Mouse (Mus musculus) forebrain, embryonic 11.5 days (tissue): ENCODE measurements around the gene Prdm15. TPM values are rescaled to one million over a fixed set of nuclear protein-coding genes. Genes with fewer than 3 reads are reported as not detected.

Experiments
- ATAC-seq: fragments of 200-750 bp; cut with Nextera tagmentation; replicated peaks from 2 replicates; pipeline ENCODE4 v1.8.0; 2017; ENCODE audit warnings: moderate TSS enrichment; ENCODE audit not compliant: low FRiP score
- DNase-seq: peaks from one replicate; pipeline ENCODE4 v3.0.0-alpha.2; 2017; ENCODE audit warnings: low spot score
- H3K27ac ChIP-seq: fragments of 300-500 bp; sonication (generic); 2 replicates; pipeline ENCODE4 v1.5.1; 2014; ENCODE audit warnings: low read depth, low read length
- H3K27me3 ChIP-seq: fragments of 300-500 bp; sonication (generic); 2 replicates; pipeline ENCODE4 v1.6.1; 2014; ENCODE audit warnings: mild to moderate bottlenecking, low read length, mixed read lengths; ENCODE audit not compliant: control insufficient read depth, insufficient read depth
- H3K36me3 ChIP-seq: fragments of 300-500 bp; sonication (generic); 2 replicates; pipeline ENCODE4 v1.6.1; 2014; ENCODE audit warnings: mild to moderate bottlenecking, low read length, moderate library complexity, mixed read lengths; ENCODE audit not compliant: control insufficient read depth, insufficient read depth
- H3K4me1 ChIP-seq: fragments of 300-500 bp; sonication (generic); replicated peaks from 2 replicates; pipeline ENCODE4 v1.6.1; 2014; ENCODE audit warnings: low read length, mixed read lengths; ENCODE audit not compliant: control insufficient read depth, insufficient read depth
- H3K4me2 ChIP-seq: fragments of 300-500 bp; sonication (generic); 2 replicates; pipeline ENCODE4 v1.6.1; 2014; ENCODE audit warnings: low read depth, mild to moderate bottlenecking, low read length, moderate library complexity, mixed read lengths; ENCODE audit not compliant: severe bottlenecking
- H3K4me3 ChIP-seq: fragments of 300-500 bp; sonication (generic); 2 replicates; pipeline ENCODE4 v1.5.1; 2014; ENCODE audit warnings: low read depth, low read length
- H3K9ac ChIP-seq: fragments of 300-500 bp; sonication (generic); 2 replicates; pipeline ENCODE4 v1.6.1; 2014; ENCODE audit warnings: low read length
- H3K9me3 ChIP-seq: fragments of 300-500 bp; sonication (generic); 2 replicates; pipeline ENCODE4 v1.6.1; 2016; ENCODE audit warnings: low read length, mixed read lengths; ENCODE audit not compliant: control insufficient read depth
- WGBS: fragments of 180-500 bp; shearing (Covaris S2); extraction: QIAGEN DNeasy Blood & Tissue Kit; methylation state at CpG from one replicate; pipeline ENCODE4 v1.1.7; 2014; 5-methylcytosine and 5-hydroxymethylcytosine counted together
- polyA plus RNA-seq: library from polyadenylated mRNA; unstranded; fragments of >200 nt; fragmentation: Nextera tagmentation; extraction: Ambion mirVana; gene quantifications from 2 replicates; pipeline ENCODE4 v1.2.1, GENCODE M21; 2014

Gene Prdm15
- polyA plus RNA-seq, result 19.0 and 20.0 TPM in 2 replicates

DNA sequence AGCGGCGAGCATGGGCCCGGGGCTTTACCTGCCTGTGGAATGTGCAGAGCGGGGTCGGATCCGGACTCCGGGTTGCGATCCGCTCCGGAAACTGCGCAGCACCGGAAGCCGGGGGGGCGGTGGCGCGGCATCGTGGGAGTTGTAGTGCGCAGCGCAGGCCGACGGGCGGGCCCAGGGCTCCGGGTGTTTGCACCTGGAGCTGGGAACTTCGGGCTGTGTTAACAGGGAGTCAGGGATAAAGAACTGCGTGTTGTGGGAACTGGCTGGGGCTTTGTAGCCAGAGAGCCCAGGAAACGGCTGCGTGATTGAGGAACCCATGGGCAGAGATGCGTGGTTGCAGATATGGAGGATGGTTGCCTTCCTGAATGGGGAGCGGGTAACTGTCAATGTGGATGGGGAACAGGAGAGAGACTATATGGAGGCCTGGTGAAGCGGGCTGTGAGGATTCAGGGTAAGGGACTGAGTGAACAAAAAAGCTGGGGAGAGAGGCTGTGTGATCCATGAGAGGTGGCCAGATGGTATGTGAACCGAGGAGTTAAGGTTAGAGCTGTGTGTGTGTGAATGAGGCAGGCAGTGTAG is at the start of gene Prdm15:
Gene Prdm15, minus strand, starts transcription at position 110 of the 579 bp plus-strand sequence.
- Histone ChIP-seq H3K4me1 (no peaks in the 10 kb centered on the region), H3K27me3 (no peaks in the 10 kb centered on the region), H3K27ac (peak within 1 kb of the TSS; percentile 94), H3K9ac (peak within 1 kb of the TSS; percentile 98), H3K9me3 (no peaks in the 10 kb centered on the region), H3K4me2 (peak within 1 kb of the TSS; percentile 74), H3K4me3 (peak within 1 kb of the TSS; percentile 87), H3K36me3 (no peaks in the 10 kb centered on the region)
- peak; percentile 94 for DNase-seq
- peak; percentile 90 for ATAC-seq
- under 1% methylated on average over 31 of the region's 31 CpGs for WGBS

DNA sequence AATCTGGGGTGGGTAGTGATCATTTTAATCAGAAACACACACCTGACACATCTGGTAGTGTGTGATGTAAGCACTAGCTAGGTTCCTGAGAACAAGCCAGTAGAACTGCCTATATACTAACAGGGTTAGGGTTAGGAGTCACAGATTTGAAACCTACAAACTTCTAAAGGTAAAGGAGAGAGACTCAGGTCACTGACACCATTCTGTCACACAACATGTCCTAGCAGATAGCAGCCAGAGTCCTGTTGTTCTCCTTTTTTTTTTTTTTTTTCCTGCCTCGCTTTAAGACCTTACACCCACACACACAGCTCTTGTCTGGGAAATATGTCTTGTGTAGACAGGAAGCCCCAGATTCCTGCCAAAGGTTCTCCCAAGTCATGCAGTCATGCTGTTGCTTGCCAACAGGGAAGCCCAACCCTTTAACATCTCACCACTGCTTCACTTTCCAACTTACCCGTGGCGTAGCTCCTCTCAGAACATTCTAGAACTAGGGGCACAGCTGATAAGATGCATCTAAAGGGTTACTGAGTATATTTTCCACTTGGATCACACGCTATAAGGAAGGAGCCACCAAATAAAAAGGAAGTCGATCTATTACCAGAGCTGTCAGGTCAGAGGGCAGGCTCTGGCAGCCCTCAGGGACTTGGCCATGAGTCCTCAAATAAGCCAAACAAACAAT is 45.8 kb upstream of the Prdm15 start:
- ATAC-seq, result no peak
- Histone ChIP-seq H3K9me3 (no peaks in the 10 kb centered on the region), H3K27me3 (no peaks in the 10 kb centered on the region), H3K36me3 (no peaks in the 10 kb centered on the region), H3K4me1 (no peaks in the 10 kb centered on the region), H3K27ac (no peak overlapping the region), H3K4me3 (no peak overlapping the region), H3K4me2 (no peak overlapping the region), H3K9ac (no peak overlapping the region)
- no peak for DNase-seq
- WGBS, result 86% methylated on average over 5 of the region's 5 CpGs

DNA sequence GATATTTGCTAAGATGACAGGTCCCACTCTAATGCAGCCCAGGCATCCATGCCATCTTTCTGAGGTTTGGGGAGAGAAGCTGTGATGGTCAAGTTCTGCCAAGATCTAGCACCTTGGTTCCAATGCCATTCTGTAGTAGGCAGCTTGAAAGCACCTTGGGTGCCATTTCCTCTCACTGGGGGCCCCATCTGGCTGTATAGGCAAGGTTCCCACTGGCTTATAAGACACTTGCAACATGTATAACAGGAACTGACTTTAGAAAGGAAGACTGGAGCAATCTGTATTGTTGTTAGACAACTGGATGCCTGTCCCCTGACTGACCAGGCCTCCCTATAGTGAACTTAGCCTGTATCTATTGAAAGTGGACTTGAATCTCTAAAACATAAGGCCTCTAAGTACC is 36.1 kb upstream of the Prdm15 start:
- Histone ChIP-seq H3K27me3 (no peaks in the 10 kb centered on the region), H3K27ac (no peak overlapping the region), H3K4me3 (no peak overlapping the region), H3K36me3 (no peaks in the 10 kb centered on the region), H3K4me1 (no peaks in the 10 kb centered on the region), H3K4me2 (no peak overlapping the region), H3K9me3 (no peaks in the 10 kb centered on the region), H3K9ac (no peak overlapping the region)
- ATAC-seq (no peak), DNase-seq (no peak)

DNA sequence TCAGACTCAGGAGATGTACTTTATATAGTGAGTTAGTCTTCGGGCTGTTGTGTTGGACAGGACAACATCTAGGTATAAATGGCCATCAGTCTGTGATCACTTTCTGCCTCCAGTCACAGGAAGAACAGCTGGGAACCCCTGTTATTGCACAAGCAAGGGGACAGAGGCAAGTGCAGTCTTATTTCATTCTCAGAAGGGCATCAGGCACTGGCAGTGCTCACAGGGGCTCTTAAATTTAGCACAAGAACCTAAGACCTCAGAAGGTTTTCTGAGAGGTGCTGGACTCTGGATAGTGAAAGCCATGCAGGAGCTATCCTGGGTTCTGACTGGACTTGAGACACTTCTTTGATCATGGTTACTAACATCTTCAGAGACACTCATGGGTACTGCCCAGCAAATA is 32.0 kb upstream of the Prdm15 start:
- H3K27me3 ChIP-seq, result no peaks in the 10 kb centered on the region
- no peak overlapping the region for H3K4me2 ChIP-seq
- H3K9me3 ChIP-seq, result no peaks in the 10 kb centered on the region
- no peaks in the 10 kb centered on the region for H3K36me3 ChIP-seq
- WGBS, result 100% methylated on average over 1 of the region's 1 CpGs
- no peak overlapping the region for H3K9ac ChIP-seq
- ATAC-seq (no peak), DNase-seq (no peak)
- no peaks in the 10 kb centered on the region for H3K4me1 ChIP-seq
- no peak overlapping the region for H3K27ac ChIP-seq
- no peak overlapping the region for H3K4me3 ChIP-seq

DNA sequence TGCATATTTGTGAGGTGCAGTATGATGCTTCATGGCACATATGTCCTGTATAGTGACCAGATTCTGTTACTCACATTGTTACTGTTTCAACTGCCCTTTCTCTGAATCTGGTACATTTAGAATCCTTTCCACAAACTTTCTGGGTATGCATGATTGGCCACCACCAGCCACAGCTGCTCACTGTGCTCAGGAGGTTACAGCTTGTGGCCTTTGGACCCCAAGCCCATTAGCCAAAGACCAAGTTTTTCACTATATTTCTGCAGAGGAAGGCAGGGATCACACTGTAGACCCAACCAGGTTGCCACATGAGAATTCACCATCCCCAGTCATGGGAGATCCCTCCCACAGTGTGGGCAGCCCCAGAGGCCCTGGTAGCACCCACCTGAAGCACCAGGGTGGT is 31.2 kb upstream of the Prdm15 start:
- Histone ChIP-seq H3K4me2 (no peak overlapping the region), H3K9ac (no peak overlapping the region), H3K36me3 (no peaks in the 10 kb centered on the region), H3K27ac (no peak overlapping the region), H3K9me3 (no peaks in the 10 kb centered on the region), H3K4me1 (no peaks in the 10 kb centered on the region), H3K4me3 (no peak overlapping the region), H3K27me3 (no peaks in the 10 kb centered on the region)
- ATAC-seq (no peak), DNase-seq (no peak)

DNA sequence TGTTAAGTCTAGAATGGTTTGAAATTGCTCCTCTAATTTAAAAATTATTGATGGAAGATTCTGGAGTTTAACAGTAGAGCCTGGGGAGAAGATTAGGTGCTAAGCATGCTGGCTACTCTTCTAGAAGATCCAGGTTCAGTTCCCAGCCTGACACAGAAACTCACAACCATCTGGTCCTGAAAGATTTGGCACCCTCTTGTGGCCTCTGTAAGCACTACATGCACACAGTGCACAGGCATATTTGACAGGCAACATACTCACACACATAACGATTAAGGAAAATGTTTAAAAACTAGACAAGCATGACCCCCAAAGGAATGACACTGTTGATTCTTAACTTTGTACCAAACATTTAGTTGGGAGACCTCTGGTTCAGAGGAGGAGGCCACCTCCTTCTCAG is 27.5 kb upstream of the Prdm15 start:
- no peaks in the 10 kb centered on the region for H3K4me1 ChIP-seq
- no peaks in the 10 kb centered on the region for H3K36me3 ChIP-seq
- WGBS, result 88% methylated on average over 1 of the region's 1 CpGs
- ATAC-seq (no peak), DNase-seq (peak; percentile 64)
- no peak overlapping the region for H3K27ac ChIP-seq
- no peak overlapping the region for H3K4me3 ChIP-seq
- H3K27me3 ChIP-seq, result no peaks in the 10 kb centered on the region
- H3K9me3 ChIP-seq, result no peaks in the 10 kb centered on the region
- H3K9ac ChIP-seq, result no peak overlapping the region
- H3K4me2 ChIP-seq, result no peak overlapping the region

DNA sequence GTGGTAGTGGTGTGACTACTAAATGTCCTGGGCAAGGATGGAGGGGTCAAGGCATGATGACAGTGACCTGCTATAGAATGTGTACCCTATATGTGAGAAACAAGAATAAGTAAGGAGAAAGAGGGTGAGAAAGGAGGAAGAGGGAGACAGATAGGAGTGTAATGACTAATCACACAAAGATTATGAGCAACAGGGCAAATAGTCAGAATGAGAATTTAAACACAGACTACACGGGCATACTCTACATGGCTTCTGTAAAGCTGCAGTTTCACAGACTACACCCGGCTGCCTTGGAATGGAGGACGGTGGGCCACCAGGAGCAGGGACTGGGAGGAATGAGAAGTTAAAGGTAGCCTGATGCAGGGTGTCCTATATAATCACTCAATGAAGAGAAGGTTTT is 25.9 kb upstream of the Prdm15 start:
- Histone ChIP-seq H3K9ac (no peak overlapping the region), H3K36me3 (no peaks in the 10 kb centered on the region; the same call in 1 of the 2 replicates), H3K27ac (no peak overlapping the region), H3K4me3 (no peak overlapping the region), H3K9me3 (no peaks in the 10 kb centered on the region), H3K4me2 (no peak overlapping the region), H3K4me1 (no peaks in the 10 kb centered on the region), H3K27me3 (no peaks in the 10 kb centered on the region)
- no peak for ATAC-seq
- 85% methylated on average over 3 of the region's 3 CpGs for WGBS
- DNase-seq, result no peak

DNA sequence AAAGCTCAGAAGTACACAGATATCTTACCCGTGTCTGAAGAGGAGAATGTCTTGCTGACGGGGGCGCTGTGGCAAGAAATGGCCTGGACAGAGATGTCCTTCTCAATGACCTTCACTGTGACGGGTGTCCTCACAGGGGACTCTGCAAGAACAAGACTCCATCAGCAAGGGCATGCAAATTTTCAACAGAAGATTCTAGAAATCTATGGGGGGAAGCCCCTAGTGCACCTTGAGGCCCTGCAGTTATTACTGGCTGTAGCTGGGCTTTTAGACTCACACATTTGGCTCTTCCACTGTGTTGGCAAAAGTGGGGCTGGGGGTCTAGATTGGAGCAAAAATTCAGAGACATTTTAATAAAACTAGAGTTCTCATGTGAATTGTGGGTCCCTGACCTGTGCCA is 23.5 kb upstream of the Prdm15 start:
- Histone ChIP-seq H3K27me3 (no peaks in the 10 kb centered on the region), H3K4me1 (no peaks in the 10 kb centered on the region), H3K9ac (no peak overlapping the region), H3K27ac (no peak overlapping the region), H3K36me3 (no peaks in the 10 kb centered on the region; the same call in 1 of the 2 replicates), H3K9me3 (no peaks in the 10 kb centered on the region), H3K4me3 (no peak overlapping the region), H3K4me2 (no peak overlapping the region)
- 90% methylated on average over 4 of the region's 4 CpGs for WGBS
- DNase-seq, result no peak
- ATAC-seq, result no peak

DNA sequence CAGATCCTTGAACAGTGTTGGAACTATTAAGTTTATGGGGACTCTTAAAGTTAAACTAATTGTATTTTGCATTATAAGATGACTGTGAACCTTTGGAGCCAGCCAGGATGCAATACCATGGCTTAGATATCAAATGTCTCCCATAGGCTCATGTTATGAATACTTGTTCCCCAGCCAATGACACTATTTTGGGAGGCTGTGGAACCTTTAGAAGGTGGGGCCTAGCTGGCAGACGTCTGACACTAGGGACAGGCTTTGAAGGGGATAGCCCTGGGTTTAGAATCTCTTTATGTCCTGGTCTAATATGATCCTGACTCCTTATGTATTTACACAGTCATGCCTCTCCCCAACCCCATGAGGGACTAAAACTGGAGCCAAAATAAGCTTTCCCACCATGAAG is 22.7 kb upstream of the Prdm15 start:
- Histone ChIP-seq H3K9ac (no peak overlapping the region), H3K9me3 (no peaks in the 10 kb centered on the region), H3K4me3 (no peak overlapping the region), H3K36me3 (no peaks in the 10 kb centered on the region; the same call in 1 of the 2 replicates), H3K4me2 (no peak overlapping the region), H3K27me3 (no peaks in the 10 kb centered on the region), H3K27ac (no peak overlapping the region), H3K4me1 (no peaks in the 10 kb centered on the region)
- DNase-seq (no peak), ATAC-seq (no peak)
- WGBS, result 61% methylated on average over 1 of the region's 1 CpGs
